Mouse (Mus musculus) gastrocnemius, postnatal 4 days (tissue): ENCODE data around the gene Olfr974. TPM values are rescaled to one million over a fixed set of nuclear protein-coding genes. Genes with fewer than 3 reads are reported as not detected.
"Not testable (repeated sequence)": the region's sequence is repeated elsewhere in the genome, so short reads cannot be mapped to it uniquely, and the experiment has no call there.

Experiments
- DNase-seq, 2 experiments: peaks; one replicate each; pipeline ENCODE4 v3.0.0; 2021 to 2022; ENCODE audit warnings: low spot score in 2 of 2, mixed read lengths in 2 of 2
- long read RNA-seq, 2 experiments: library from polyadenylated mRNA; stranded (forward); transcript quantifications; one replicate each; pipeline ENCODE4 v2.0.0; 2021
- total RNA-seq, 2 experiments: library from RNA; stranded (reverse); gene quantifications; 2 replicates each; pipeline ENCODE4 v1.2.3; 2021

The Olfr974 gene
- not detected for total RNA-seq
- long read RNA-seq, experiment 1: 0 reads
- long read RNA-seq, experiment 2: 0 reads

DNA sequence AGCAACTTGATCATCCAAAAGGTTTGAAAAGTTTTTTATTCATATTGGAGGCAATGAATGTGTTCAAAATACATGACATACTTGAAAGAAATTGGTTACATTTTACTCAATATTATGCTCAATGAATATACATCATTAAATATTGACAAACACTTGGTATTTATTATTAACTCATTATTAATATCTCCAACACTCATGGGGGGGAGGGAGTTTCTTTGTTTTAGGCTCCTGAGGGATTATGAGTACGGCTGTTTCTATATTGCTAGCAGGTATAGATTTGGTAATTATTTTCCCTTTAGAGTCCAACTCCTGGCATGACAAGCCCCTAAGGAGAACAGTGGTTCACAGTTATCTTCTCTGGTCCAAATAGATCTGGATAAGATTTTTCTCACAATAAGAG lies at the start of gene Olfr974:
Olfr974 (plus strand) TSS at position 301 of the 400 bp plus-strand sequence.
- no peak for DNase-seq

DNA sequence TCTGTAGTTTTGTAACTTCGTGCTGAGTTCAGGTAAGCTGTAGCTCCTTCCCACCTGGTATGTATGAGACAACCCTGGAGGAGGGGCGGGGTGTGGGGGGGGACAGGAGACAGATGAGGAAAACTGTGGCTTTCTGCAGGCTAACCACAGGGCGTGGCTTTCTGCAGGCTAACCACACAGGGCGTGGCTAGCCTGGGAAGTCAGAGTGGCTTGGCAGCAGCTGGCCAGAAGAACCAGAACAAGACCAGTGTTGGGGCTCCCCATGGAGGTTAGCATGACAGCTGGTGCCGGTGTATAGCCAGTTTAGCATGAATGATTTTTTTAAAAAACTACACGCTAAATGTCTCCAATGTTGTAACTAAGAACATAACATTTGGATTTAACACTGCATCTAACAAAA lies 32.2 kb upstream of the Olfr974 start:
- DNase-seq: no peak

DNA sequence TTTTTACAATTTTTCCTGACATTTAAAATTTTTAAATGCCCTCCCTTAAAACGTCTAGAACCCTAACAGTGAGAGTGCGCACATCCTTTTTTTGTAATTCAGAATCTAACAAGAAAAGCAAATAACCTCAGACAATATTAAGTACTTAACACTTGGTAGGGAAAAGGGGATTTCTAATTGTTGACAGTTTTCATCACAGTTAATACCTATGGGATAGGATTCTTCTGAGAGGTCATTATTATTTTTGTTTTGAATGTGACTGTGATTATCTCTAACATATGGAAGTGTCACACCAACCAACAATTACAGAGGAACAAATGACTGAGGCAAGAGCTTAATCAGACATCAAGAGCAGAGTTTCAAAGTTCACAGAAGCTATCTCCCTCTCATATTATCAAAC lies 30.3 kb upstream of the Olfr974 start, which contains the start of gene Olfr229:
Olfr229 (plus strand) TSS at position 301 of the 400 bp plus-strand sequence.
- DNase-seq: no peak

GRCm38 (mm10) chr9:39909939-39910338 lies 27.4 kb upstream of the Olfr974 start:
- DNase-seq: no peak

DNA sequence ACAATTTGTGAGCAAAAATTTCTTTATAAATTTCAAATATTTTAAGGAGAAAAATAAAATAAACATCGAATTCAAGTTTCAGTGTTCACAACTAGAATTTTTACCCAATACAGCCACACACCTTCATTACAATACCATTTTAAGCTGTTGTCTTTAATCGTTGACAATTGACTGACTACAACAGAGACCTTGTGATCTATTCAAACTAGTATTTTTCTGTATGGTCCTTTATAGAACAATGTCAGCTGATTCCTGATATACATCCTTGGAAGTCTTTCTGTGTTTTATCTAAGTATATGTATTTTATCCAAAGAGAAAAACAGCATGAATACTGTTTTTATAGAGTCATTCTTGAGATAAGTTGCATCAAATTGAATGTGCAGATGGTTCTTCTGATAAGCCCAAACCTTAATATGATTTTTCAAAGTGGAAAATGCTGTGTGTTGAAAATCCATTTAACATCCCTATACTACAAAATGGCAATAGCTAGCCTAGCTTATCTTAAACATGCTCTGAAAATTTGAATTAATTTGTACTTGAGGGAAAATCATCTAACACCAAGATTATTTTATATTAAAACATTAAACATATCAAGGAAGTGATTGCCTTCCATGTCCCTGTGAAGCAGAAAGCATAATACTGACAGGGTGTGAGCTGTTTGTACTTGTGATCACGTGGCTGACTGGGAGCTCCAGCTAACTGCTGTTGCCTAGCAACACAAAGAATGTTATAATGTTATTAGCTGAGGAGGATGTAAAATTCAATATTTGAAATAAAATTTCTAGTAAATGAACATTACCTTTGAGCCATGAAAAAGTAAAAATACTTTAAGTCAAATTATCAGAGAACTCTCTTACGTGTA lies 9.1 kb upstream of the Olfr974 start:
- DNase-seq: not testable (repeated sequence)

DNA sequence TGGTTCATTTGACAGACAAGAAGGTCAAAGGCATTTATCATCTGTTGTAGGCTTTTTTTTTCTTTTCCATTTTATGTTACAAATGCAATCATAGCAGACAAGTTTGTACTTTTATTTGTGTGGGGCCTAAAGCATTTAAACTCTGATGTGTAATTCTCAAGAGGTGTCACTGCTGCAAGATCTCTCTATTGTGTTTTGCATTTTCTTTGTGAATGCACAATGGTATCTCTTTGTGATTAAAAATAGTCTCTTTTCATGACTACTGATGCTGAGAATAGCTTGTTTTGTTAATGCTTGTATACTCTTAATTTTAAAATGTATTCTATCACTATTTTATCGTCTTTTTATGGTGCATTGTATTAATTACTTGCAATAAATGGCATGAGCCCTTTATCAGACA lies 8.5 kb upstream of the Olfr974 start:
- not testable (repeated sequence) for DNase-seq

GRCm38 (mm10) chr9:39951946-39952345 lies 14.6 kb downstream of the Olfr974 start, which contains the start of gene Olfr975:
Gene Olfr975 (minus strand): TSS chr9:39952046.
- no peak for DNase-seq

DNA sequence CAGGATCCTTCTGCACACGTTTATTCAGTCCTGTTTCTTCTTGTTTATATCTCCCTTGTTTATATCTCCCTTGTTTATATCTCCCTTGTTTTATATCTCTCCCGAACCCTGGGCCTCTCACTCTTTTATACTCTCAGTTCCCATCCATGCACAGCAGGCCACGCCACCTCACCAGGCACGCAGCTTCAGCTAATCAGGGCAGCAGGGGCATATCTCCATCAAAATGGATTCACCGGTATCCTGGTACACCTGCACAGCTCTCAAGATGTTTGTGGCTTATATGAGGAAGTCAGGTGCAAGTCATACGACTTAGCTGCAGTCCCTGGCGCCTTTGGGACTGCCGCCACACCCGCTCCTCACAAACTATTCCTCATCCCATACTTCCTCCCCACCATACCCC lies 23.7 kb downstream of the Olfr974 start, which contains the start of gene Olfr976:
Olfr976 (minus strand) TSS at position 101 of the 400 bp plus-strand sequence.
- DNase-seq: not testable (repeated sequence)

DNA sequence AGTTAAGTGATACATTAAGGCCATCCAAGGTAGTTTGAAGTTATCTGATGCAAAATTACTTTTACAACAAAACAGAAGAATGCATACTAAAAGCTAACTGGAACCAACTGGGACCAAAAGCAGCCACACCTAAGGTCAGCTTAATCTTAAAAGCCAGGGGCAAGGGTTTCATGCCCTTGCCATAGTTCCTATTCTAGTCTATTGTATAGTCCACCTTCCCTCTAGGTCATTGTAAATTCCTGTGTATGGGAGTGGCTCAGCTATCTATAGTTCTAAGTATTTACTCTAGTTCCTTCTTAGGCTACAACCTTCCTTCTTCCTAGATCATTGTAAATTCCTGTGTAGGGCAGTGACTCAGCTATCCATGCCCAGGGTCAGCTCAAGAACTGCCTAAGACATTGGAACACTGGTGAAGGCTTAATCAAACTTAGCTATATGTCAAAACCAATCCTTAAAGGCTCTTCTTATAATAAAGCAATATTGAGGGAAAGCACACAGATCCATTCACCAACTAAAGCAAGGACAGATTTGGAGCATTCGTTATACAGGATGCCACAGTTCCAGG lies 39.4 kb downstream of the Olfr974 start:
- not testable (repeated sequence) for DNase-seq

GRCm38 (mm10) chr9:39991813-39992212 lies 54.5 kb downstream of the Olfr974 start, which contains the start of gene Olfr978:
Gene Olfr978 (plus strand): TSS chr9:39992113.
- DNase-seq: no peak

Other genes starting within 250 kb of the Olfr974 start
- not detected for gene Olfr149, start 230.4 kb upstream of the Olfr974 start, total RNA-seq
- gene Olfr965, start 226.1 kb upstream of the Olfr974 start, total RNA-seq: not detected
- not detected for gene Olfr150, start 206.5 kb upstream of the Olfr974 start, total RNA-seq
- not detected for gene Olfr967, start 191.3 kb upstream of the Olfr974 start, total RNA-seq
- not detected for gene Olfr968, start 154.2 kb upstream of the Olfr974 start, total RNA-seq
- gene Olfr969, start 146.6 kb upstream of the Olfr974 start, total RNA-seq: not detected
- not detected for gene Olfr970, start 128.6 kb upstream of the Olfr974 start, total RNA-seq
- not detected for gene Olfr971, start 100.6 kb upstream of the Olfr974 start, total RNA-seq
- gene Olfr972, start 71.1 kb upstream of the Olfr974 start, total RNA-seq: not detected
- gene Olfr229, start 30.2 kb upstream of the Olfr974 start, total RNA-seq: not detected
- gene Olfr975, start 14.5 kb downstream of the Olfr974 start, total RNA-seq: not detected
- gene Olfr976, start 23.6 kb downstream of the Olfr974 start, total RNA-seq: not detected
- not detected for gene Olfr978, start 54.6 kb downstream of the Olfr974 start, total RNA-seq
- gene Olfr979, start 66.0 kb downstream of the Olfr974 start, total RNA-seq: not detected
- not detected for gene Olfr980, start 72.1 kb downstream of the Olfr974 start, total RNA-seq
- gene Olfr981, start 84.0 kb downstream of the Olfr974 start, total RNA-seq: not detected
- gene Olfr982, start 136.3 kb downstream of the Olfr974 start, total RNA-seq: not detected
- not detected for gene Olfr983, start 156.1 kb downstream of the Olfr974 start, total RNA-seq
- gene Olfr984, start 176.7 kb downstream of the Olfr974 start, total RNA-seq: not detected
- under 1 TPM in 1 of 2 experiments, not detected in 1; 0.23 TPM for gene Olfr985, start 192.7 kb downstream of the Olfr974 start, total RNA-seq
- gene Tmem225, start 210.6 kb downstream of the Olfr974 start, total RNA-seq: not detected
- not detected for gene Olfr986, start 243.4 kb downstream of the Olfr974 start, total RNA-seq